Mouse (Mus musculus): ENCODE measurements around the gene Evpl.

DNA sequence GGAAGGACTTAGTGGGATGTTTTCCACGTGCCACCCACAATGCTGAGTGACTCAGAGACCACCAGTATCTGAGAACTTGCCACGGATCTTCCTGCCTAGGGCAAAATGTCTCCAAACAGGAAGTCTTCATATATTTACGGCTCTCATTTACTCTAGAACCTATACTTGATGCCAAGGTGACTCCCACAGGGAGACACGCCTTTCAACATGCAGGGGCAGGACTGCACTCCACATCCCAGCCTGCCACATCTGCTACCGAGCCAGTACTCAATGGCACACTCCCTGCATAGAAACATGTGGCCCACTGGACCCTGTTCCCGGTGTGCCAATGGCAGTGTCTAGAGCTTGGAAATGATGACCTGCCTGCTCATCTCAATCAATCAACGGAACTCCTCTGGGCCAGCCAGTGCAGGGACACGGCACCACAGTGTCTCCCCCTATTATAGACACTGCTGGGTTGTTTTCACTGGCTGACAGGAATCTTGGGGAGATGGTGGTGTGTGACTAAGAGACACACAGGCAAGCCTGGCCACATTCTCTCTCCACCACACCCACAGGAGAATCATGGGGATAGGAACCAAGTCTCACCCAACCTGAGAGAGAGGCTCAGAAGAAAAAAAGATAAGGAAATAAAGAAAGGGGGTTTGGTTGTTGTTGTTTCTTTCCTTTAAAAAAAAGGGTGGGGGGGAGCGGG is 18.3 kb upstream of the Evpl start:
- TF ChIP-seq CTCF (IDR thresholded peaks at IDR 0.05; ENCODE audit: extremely low read depth, insufficient read depth, insufficient read length, insufficient replicate concordance) (no peak), POLR2A (IDR thresholded peaks at IDR 0.05; ENCODE audit: low read depth, low read length) (no peak)
